Mouse (Mus musculus) cerebellum, adult 2 months (tissue): ENCODE measurements around the gene Phf20.

Experiments
- CTCF ChIP-seq: fragments of 200-500 bp; IDR thresholded peaks from 2 replicates; pipeline ENCODE4 v1.5.1; 2011; ENCODE audit warnings: low read depth, mild to moderate bottlenecking, control low read depth, low read length, moderate library complexity, borderline replicate concordance; ENCODE audit not compliant: insufficient read depth
- POLR2A ChIP-seq: fragments of 200-500 bp; IDR thresholded peaks from 2 replicates; pipeline ENCODE4 v1.6.1; 2011; ENCODE audit warnings: low read length, control low read depth, borderline replicate concordance; ENCODE audit not compliant: insufficient read depth

- TF ChIP-seq CTCF (no peak), POLR2A (no peak)
Observed at GRCm38 (mm10) chr2:156351243-156351642, 155.0 kb downstream of the Phf20 start.
